In the genomic region with DNA sequence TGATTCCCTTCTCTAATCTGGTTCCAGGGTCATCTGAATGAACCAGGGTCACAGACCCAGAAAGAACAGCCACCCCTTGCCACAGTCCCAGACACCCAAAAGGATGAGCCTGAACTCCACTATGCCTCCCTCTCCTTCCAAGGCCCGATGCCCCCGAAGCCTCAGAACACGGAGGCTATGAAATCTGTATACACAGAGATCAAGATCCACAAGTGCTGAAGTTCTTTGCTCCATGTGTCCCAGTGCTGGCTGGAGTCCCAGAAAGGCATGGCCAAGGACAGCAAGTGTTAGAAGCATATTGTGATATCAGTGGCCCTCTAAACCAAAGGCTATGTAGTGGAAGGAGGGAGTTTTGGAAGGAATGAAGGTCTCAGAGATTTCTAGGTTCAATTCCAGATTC, we compare ENCODE assay signal across 24 mouse cellular contexts. TPM values are rescaled to one million over a fixed set of nuclear protein-coding genes. Genes with fewer than 3 reads are reported as not detected.
DNase-seq lines count a peak whose midpoint lies in the region; ATAC-seq and TF ChIP-seq lines count a peak whose summit lies in the region.
"Had no signal": no experiment of that assay in that cellular context is flagged by ENCODE, and none has a peak within 500 bp of the region (broad histone marks: within the 10 kb centered on the region; RNA-seq: fewer than 3 reads in every experiment).

No protein-coding gene starts in this region.

- no peaks in the 10 kb centered on the region; the same call in 1 of the 2 replicates for H3K27me3 ChIP-seq in kidney, adult 2 months (replicated peaks; ENCODE audit: control insufficient read depth, insufficient read depth, low read length)
- no peaks in the 10 kb centered on the region for H3K27me3 ChIP-seq in kidney, embryonic 15.5 days
- no peaks in the 10 kb centered on the region for H3K27me3 ChIP-seq in limb, embryonic 10.5 days (ENCODE audit: low read depth, poor library complexity, severe bottlenecking)
- H3K27me3 ChIP-seq: embryonic facial prominence, embryonic 15.5 days; heart, embryonic 15.5 days had no signal

- WGBS in kidney, adult 2 months, result 72% methylated on average over 3 of the region's 3 CpGs
- WGBS in kidney, embryonic 15.5 days, result 86% methylated on average over 3 of the region's 3 CpGs
- 83% methylated on average over 3 of the region's 3 CpGs for WGBS in limb, embryonic 10.5 days

- no peak for TF ChIP-seq CTCF in kidney, adult 2 months (conservative IDR thresholded peaks at IDR 0.05; ENCODE audit: insufficient read depth, insufficient read length, low read depth, low read length)

- no peak overlapping the region for H3K4me2 ChIP-seq in kidney, embryonic 15.5 days
- H3K4me2 ChIP-seq: embryonic facial prominence, embryonic 15.5 days; heart, embryonic 11.5 days; heart, embryonic 15.5 days; hindbrain, embryonic 14.5 days had no signal

- H3K9me3 ChIP-seq in kidney, embryonic 15.5 days (replicated peaks), result no peaks in the 10 kb centered on the region
- H3K9me3 ChIP-seq in limb, embryonic 10.5 days (replicated peaks), result no peaks in the 10 kb centered on the region
- H3K9me3 ChIP-seq: embryonic facial prominence, embryonic 15.5 days; forebrain, embryonic 10.5 days; heart, embryonic 15.5 days; hindbrain, embryonic 10.5 days had no signal

- peak; percentile 10 for DNase-seq in kidney, adult 2 months
- peak; percentile 54 for DNase-seq in ovary, postnatal 36 days (ENCODE audit: low spot score)
- DNase-seq in ovary, postnatal 10 days (ENCODE audit: low spot score), result no peak
- DNase-seq in adrenal gland, postnatal 10 days, result peak; percentile 61
- peak; percentile 12 for DNase-seq in limb, embryonic 10.5 days (ENCODE audit: low spot score)
- DNase-seq in T-cell, adult 2 months (ENCODE audit: low spot score), result no peak
- DNase-seq in layer of hippocampus, adult 11-12 months (ENCODE audit: low spot score), result no peak
- DNase-seq: cerebellum, adult 11 months; cerebellum, adult 8-10 months; cerebellum, postnatal 14 days; embryo, embryonic 11 days; gastrocnemius, adult 2 months; gastrocnemius, postnatal 25 days had no signal

- TF ChIP-seq POLR2A in kidney, adult 2 months (IDR thresholded peaks at IDR 0.05; ENCODE audit: low read depth, low read length), result no peak

- ATAC-seq in kidney, embryonic 15.5 days (replicated peaks; ENCODE audit: low FRiP score), result no peak
- ATAC-seq: forebrain, embryonic 14.5 days had no signal

- H3K4me1 ChIP-seq in kidney, adult 2 months (ENCODE audit: control insufficient read depth, insufficient read depth, low read length), result peaks cover 3% of the 10 kb centered on the region; the same call in 1 of the 2 replicates
- H3K4me1 ChIP-seq in kidney, embryonic 15.5 days, result peaks cover 5% of the 10 kb centered on the region; the same call in 1 of the 2 replicates
- peaks cover 8% of the 10 kb centered on the region for H3K4me1 ChIP-seq in limb, embryonic 10.5 days

- H3K36me3 ChIP-seq in kidney, adult 2 months (ENCODE audit: control insufficient read depth, insufficient read depth, low read length), result no peaks in the 10 kb centered on the region
- no peaks in the 10 kb centered on the region for H3K36me3 ChIP-seq in kidney, embryonic 15.5 days
- no peaks in the 10 kb centered on the region for H3K36me3 ChIP-seq in limb, embryonic 10.5 days
- H3K36me3 ChIP-seq: embryonic facial prominence, embryonic 15.5 days; forebrain, embryonic 10.5 days; heart, embryonic 15.5 days; hindbrain, embryonic 10.5 days had no signal

- H3K27ac ChIP-seq in kidney, adult 2 months (ENCODE audit: insufficient read depth, low read depth, low read length), result no peak overlapping the region
- no peak overlapping the region for H3K27ac ChIP-seq in kidney, embryonic 15.5 days
- H3K27ac ChIP-seq in limb, embryonic 10.5 days, result no peak overlapping the region
- H3K27ac ChIP-seq: embryonic facial prominence, embryonic 15.5 days; forebrain, embryonic 10.5 days; gastrocnemius, adult 2 months; heart, embryonic 15.5 days; hindbrain, embryonic 10.5 days; hindbrain, embryonic 14.5 days had no signal

- H3K9ac ChIP-seq in kidney, embryonic 15.5 days, result no peak overlapping the region
- H3K9ac ChIP-seq: embryonic facial prominence, embryonic 15.5 days; heart, embryonic 15.5 days; hindbrain, embryonic 14.5 days had no signal

- H3K4me3 ChIP-seq in kidney, adult 2 months (ENCODE audit: insufficient read depth, low read depth, low read length), result no peak overlapping the region
- H3K4me3 ChIP-seq in kidney, embryonic 15.5 days (replicated peaks), result no peak overlapping the region
- H3K4me3 ChIP-seq in limb, embryonic 10.5 days, result no peak overlapping the region
- H3K4me3 ChIP-seq: embryonic facial prominence, embryonic 15.5 days; erythroblast, embryonic 14.5 days; forebrain, embryonic 10.5 days; gastrocnemius, adult 2 months; heart, embryonic 15.5 days; hindbrain, embryonic 10.5 days had no signal

RNA-seq across cellular contexts. Expression of gene Siglecf, which starts 7.4 kb away (rescaled TPM):
- 0.04 and 0.13 TPM in 2 replicates for polyA plus RNA-seq in kidney, adult 2 months (2012; rRNA removed)
- polyA plus RNA-seq in kidney, embryonic 15.5 days (2015; fragmentation: Nextera tagmentation; extraction: Ambion mirVana), result 0.10 and 0.18 TPM in 2 replicates
- total RNA-seq in adrenal gland, postnatal 10 days (2021), result under 1 TPM in 1 of 2 experiments, not detected in 1; 0.24 TPM
- polyA plus RNA-seq in limb, embryonic 10.5 days (2016; fragmentation: Nextera tagmentation; extraction: Ambion mirVana), result 0.20 and 0.29 TPM in 2 replicates
- total RNA-seq: adrenal gland, adult 18-20 months; gastrocnemius, adult 2 months; gastrocnemius, postnatal 25 days; heart, postnatal 14 days had no signal
- polyA plus RNA-seq: erythroblast, embryonic 14.5 days; forebrain, embryonic 14.5 days had no signal

RNA-seq across cellular contexts. Expression of gene Zfp715, which starts 45.5 kb away (rescaled TPM):
- 3.7 and 4.6 TPM in 2 replicates for polyA plus RNA-seq in kidney, adult 2 months (2012; rRNA removed)
- 13.1 and 14.1 TPM in 2 replicates for polyA plus RNA-seq in kidney, embryonic 15.5 days (2015; fragmentation: Nextera tagmentation; extraction: Ambion mirVana)
- total RNA-seq in adrenal gland, postnatal 10 days (2021), result 10 to 100 TPM; 14.3 to 19.4 TPM
- polyA plus RNA-seq in limb, embryonic 10.5 days (2016; fragmentation: Nextera tagmentation; extraction: Ambion mirVana), result 8.4 and 11.0 TPM in 2 replicates

RNA-seq across cellular contexts. Expression of gene Siglecg, which starts 49.4 kb away (rescaled TPM):
- 1.4 and 7.7 TPM in 2 replicates for polyA plus RNA-seq in kidney, adult 2 months (2012; rRNA removed)
- polyA plus RNA-seq in kidney, embryonic 15.5 days (2015; fragmentation: Nextera tagmentation; extraction: Ambion mirVana), result 1.8 and 2.0 TPM in 2 replicates
- total RNA-seq in adrenal gland, postnatal 10 days (2021), result 1 to 10 TPM; 1.4 to 1.9 TPM
- 0.26 TPM in 2 replicates for polyA plus RNA-seq in limb, embryonic 10.5 days (2016; fragmentation: Nextera tagmentation; extraction: Ambion mirVana)
- total RNA-seq: gastrocnemius, adult 2 months had no signal
- polyA plus RNA-seq: erythroblast, embryonic 14.5 days; forebrain, embryonic 14.5 days; heart, embryonic 11.5 days; hindbrain, embryonic 14.5 days had no signal

Comparison
In these comparisons a context has a peak if more than half of its experiments do, and no peak if none do; other contexts are left out.
1. DNase-seq: peak in kidney, adult 2 months (single experiment), ovary, postnatal 36 days (single experiment), adrenal gland, postnatal 10 days (single experiment) and limb, embryonic 10.5 days (single experiment); none in ovary, postnatal 10 days (single experiment), T-cell, adult 2 months (single experiment) and layer of hippocampus, adult 11-12 months (single experiment).